Mouse (Mus musculus) right cerebral cortex, postnatal 36 days (tissue): ENCODE results near the gene Nr6a1.

ENCODE experiments used
- DNase-seq, 2 experiments: peaks; one replicate each; pipeline ENCODE4 v3.0.0; 2022; ENCODE audit warnings: low spot score in 2 of 2, mixed read lengths in 1 of 2

Nr6a1 gene

DNA sequence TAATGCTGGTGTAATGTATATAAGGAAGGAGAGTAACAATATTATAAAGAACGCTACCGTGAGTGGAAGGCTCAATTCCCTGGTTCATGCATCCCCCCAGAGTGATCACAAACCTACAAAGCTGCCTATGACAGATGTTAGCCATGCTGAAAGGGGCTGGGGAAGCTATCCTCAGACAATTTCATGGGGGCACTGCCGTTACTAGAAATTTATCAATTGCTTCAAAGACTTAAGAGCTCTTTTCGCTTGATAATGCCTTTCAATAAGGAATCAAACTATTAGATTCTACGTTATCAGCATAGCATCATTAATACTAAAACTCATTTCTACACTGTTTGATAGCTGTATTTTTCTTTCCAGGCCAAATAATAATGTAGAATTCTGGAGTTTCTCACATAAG lies 144.1 kb downstream of the Nr6a1 start:
- no peak for DNase-seq

DNA sequence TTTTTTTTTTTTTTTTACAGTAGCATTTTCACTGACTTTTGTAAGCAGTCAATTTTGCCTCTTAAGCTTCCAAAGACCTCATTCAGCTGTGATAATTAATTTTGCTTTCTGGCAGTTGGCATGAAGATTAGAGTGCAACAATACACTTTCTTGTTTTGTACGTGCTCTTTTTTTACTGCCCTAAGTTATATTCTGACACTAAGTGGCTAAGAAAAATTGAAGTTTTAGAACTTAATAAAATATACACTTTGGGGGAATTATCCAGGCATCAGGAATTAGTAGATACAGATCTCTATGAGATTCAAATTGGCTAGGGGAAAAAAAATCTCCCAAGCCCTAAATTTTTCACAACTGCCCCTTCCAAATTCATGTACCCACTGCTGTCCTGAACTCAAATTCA lies 144.8 kb downstream of the Nr6a1 start:
- DNase-seq: no peak

DNA sequence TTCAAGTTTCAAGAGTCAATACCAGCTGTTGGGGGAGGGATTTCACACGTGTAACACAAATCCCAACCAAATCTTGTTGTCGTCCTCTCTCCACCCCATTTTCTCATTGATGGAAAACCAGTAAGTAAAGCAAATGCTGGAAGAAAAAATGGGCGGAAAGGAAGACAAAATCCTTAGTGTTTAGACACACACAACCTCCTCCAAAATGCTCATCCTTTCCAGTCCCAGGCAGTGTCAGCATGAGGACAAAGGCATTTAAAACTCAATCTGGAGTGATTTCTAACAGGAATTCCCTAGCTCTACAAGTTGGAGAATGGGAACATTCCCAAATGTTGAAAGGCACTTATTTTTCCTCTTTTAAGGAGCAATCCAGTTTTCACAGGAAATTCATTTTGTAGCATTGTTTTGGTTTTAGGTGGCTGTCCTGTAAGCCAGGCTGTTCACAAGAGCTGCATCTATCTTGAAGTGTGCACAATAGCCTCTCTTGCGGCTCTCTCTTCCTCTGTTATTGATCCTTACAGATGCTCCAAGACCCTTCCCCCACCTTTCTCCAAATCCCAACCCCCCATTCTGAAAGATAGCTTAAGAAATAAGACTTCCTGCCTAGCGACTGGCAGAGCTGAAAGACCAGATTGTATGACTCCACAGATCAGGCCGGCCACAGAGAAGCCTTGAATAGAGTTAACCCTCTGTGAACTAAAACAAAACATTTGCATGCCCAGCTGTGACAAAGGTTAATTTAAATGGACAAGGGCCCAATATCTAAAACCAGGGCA lies 145.4 kb downstream of the Nr6a1 start:
- DNase-seq: no peak

DNA sequence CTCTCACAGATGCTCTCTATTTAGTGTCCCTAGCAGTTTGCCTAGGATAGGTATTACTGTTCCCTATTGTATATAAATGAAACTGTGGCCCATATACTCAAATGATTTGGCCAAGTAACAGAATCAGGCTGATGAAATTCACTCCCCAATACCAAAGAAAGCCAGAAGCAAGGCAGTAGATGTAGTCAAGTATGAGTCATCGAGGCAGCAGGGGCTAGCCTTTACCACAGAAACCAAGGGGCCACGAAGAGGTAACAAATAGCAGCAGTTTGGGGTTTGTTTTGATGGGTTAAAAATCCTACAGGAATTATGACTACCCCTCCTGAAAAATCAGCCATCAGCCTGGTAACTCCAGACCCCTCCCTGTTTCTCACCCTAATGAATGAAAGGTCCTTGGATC lies 147.5 kb downstream of the Nr6a1 start:
- no peak for DNase-seq

DNA sequence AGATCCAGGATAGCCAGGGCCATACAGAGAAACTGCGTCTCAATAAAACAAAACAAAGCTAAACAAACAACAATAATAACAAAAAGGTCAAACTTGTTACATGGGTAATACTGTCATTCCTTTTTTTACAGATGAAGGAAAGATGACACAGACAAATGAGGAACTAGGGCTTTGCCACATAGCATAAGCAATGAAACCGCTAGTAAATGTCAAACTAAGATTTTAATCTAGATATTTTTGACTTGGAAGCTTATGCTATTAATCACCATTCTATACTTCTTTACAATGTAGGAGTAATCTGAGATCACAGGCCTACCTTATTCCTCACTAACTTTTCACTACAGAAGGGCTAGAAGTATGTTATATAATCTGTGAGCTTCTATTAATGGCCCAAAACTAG lies 150.2 kb downstream of the Nr6a1 start:
- DNase-seq: no peak

DNA sequence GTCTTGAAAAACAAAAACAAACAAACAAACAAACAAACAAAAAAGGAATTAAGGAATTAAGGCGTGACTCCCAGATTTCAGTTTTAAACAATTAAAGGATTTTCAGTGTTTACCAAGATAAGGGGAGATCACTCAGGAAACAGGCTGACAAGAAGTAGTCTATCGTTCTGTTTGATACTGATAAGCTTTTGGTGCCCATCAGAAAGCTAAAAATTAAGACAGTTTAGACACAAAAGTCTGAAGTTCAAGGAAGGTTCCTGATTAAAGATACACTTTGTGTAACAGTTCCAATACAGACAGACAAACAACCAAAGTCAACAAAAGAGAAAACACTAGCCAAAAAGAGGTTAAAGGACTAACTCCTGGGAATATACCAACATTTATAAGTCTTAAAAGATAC lies 152.6 kb downstream of the Nr6a1 start:
- no peak for DNase-seq

DNA sequence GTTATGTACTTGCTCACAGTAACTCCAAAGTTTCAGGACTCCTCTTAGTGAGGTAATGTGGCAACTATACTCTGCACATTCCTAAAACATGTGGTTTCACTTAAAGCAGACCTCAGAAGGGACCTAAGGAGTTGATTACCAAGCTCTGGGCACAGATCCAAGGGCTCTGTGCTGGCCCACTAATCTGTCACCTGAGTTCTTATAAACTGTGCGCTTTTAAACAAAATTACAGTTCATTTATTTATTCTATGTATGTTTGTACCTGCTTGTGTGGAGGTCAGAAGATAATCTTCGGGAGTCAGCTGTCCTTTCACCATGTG lies 156.1 kb downstream of the Nr6a1 start:
- DNase-seq: no peak

DNA sequence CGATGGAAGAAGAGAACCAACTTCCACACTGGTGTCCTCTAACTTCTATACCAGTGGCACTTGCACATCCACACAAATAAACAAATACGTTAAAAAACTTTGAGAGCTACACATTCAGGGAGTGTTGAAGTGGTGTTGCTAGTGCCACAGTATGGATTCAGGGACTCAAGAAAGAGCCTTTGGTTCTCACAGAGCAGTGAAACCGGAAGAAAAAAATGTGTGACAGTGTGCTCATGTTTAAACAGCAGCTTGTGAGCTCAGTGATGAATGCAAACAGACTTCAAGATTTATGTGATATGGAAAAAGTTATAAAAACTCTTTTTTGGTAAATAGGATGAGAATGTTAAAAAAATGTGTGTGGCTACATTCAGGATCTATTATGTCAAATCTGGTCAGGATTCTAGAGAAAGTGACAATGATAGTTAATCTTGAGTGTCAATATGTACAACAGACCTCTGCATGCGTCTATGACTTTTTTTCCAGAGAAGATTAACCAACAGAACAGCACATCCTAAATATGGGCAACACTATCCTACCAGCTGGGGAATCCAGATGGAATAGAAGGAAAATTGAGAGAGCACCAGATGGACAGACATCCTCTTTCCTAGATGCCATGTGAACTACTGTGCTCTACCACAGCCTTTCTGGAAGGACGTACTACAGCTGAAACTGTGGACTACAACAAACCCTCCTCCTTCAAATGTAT lies 156.6 kb downstream of the Nr6a1 start:
- no peak for DNase-seq

DNA sequence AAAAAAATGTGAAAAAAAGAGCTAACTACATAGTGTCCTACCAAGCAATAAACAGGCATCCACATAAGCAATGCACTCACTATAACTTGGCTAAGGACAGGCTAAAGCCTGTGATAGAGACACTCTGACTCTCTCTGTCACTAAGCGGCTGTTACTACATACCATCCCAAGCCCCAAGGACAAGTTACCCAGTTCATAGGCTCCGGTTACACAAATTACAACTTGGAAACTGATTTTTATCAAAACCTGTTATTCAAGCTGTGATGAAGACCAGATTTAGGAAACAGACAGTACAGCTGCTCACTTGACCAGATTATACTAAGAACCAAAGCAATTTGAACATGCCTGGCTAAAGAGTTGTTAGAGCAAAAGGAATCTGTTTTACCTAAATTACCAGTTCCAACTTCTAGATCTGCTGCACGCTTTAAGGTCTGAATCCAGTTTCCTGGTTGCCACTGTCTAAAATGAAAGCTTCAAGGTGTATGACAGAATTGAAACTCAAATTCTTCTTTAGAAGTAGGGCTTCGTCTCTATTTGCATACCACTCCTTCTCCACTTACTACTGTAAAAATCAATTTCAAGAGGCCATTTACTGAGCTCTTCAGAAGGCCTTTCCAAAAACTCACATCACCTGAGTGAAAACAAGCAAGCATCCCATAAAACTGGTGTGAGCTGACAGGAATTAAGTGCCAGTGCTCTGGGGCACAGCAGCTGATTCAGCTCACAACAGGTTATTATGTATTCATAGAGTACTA lies 160.1 kb downstream of the Nr6a1 start:
- no peak for DNase-seq

DNA sequence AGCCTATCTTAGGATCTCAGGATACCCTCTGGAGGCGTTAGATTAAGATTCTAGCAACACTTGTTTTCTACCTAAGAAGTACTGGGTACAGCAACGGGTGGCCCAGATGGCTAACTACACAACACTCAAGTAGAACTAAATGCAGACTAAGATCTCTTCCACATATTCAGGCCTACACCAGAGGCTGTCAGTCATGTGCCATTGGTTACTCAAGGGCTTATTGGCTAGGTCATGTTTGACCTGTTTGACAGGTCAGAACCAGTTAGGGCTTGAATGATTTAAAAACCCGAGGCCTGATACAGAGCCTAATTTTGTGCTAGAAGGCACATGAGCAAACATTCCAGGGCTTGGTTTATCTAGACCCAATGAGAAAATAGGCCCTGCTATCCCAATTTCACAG lies 187.6 kb downstream of the Nr6a1 start:
- no peak for DNase-seq

DNA sequence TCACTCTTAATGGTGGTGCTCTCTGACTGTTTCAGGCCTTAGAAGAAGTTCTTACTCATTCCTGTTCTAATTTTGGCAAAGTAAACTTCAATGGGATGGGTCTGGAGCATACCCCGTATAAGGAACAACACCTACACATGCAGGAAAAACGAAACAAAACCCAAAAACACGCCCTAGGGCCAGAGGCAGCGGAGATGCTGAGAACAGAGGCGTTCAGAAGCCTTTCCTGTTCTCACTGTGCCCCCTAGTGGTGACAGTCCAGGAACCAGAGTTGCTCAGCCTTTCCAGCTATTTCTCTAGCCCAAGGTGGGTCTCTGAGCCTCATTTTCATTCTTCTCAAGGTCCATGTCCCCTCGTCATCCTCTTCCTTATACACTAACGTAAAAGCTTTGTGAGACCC lies 188.1 kb downstream of the Nr6a1 start:
- peak; percentile 59 to 63 for DNase-seq

DNA sequence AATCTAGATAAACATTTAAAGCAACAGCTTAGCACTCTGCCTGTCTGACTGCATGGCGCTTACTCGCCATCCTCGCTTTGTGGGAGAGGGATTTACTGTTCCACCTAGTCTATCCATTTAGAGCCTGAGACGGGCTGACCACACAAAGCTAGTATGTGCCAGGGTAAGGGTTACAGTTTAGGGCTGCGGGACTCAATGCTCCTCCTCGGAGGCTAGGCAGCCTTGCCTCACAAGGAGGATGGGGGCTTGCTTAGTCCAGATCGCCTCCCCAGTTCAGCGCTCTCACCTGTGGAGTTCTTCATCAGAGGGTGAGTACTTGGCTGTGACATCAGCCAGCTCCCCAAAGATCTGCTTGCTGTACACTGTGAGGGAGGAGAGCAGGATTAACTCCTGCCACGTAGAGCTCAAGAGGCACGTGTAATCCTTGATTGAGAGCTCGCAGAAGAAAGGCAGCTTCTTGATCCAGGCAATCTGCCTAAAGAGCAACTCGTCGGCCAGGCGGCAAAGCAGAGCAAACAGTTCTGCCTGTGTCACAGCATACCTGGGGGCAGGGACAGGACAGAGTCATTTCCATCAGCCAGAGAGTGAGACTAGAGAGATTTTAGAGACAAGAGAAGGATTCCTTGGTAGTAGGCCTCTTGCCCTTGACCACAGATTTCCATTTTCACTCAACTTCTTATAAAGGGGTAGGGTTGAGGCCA lies 188.7 kb downstream of the Nr6a1 start:
- DNase-seq: no peak

DNA sequence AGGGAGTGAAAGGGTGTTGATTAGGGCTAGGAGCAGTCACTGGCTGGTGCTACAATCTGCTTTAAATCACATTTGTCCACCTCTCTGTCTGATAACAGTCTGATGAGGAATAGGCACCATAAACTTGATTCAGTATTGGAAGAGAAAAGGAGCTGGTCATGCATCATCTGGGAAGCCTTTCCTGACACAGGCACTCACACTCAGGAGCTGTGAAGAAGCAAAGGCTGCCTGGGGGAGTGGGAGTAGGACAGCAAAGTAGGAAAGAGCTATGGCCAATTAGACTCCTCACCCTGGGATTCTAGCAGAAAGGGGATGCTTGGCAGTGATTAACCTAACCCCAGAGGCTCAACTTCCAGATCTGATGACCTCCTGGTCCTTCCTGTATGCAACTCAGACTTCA lies 191.7 kb downstream of the Nr6a1 start:
- DNase-seq: no peak

DNA sequence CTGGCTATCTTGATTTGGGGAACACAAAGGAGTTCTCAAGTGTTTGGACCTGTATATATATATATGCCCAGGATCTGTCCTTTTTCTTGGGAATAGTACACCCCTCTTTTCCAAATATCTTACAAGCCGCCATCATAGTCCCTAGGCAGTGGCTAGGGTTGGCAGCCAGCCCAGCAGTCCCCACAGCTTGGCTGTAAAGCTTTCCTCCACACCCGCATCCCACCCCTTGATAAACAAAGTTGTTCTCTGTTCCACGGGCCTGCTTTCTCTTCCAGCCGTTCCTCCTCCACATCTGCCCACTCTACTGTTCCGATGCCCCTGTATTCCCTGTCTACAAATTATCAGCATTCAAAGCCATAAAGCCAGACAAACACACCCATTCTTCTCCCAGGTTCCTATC lies 192.8 kb downstream of the Nr6a1 start:
- no peak for DNase-seq

DNA sequence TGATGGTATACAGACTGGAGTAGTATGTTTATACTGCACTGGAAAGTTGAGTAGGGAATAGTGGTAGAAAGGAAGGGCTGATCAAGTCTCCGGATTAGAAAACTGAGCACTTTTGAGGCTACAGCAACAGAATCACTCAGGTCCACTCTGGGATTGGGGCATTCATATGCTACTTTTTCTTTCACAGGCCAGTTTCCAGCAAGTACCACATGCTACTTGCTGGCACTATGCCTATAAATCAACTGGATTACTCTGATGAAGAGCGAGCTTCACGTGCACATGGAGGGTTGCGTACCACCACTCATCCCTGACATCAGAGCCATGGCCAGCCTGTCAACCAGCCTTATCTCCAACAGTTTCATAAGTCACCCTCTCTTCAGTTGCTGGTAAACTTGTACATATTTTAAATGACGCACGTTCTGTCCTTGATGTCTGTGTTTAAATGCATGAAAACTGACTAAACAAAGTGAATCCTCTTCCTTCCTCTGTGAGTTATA lies 197.1 kb downstream of the Nr6a1 start:
- DNase-seq: no peak

DNA sequence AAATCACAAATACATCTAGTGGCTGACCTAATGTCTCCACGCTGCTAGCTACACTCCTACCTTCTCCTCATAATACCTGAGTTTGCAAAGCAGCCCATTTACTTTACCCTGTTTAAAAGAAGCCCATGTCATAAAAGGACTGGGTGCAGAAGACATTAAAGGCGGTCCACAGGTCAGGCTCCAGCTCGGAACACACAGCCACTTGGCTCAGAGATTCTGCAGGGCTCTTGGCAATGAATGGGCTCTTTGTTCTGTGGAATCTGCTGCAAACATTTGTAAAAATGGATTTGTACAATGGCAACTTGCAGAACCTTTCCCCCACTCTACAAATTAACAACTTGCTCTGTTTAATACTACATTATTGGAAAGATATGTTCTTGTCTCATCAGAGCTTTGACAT lies 202.1 kb downstream of the Nr6a1 start:
- no peak for DNase-seq

DNA sequence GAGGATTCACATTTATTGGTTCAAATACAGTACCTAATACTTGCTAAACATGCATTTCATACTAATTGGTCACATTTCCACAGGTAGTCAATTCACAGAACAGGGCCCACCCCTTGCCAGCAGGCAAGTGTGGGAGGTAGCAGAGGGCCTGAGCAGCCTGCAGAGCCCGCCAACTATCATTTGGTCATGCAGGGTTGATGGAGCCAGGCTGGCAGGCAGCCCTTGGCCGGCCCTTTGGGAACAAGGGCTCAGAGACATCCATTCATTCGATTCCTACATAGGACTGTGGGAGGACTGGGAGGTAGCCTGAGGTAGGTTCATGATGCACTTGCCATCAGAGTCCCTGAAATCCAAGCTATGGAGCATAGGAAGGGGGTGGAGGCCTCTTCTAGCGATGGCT lies 204.1 kb downstream of the Nr6a1 start:
- no peak for DNase-seq

DNA sequence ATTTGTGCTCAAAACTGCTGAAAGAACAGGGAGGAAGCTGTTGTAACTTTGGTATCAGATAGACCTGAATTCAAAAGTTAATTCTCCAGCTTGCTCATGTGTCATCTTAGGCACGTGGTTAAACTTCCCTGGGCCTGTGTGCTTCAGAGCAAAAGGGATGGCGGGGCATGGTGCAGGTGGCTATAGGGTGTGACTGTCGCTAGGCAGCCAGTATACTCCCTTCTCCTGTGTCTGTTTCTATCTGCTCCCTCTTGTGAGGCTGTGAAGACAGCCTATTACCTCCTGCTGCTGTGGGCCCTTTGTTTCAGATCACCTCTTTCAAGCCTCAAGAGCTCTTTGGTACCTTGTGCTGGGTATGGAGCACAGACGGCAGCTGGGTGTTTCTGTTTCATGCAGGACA lies 205.4 kb downstream of the Nr6a1 start:
- DNase-seq: no peak

DNA sequence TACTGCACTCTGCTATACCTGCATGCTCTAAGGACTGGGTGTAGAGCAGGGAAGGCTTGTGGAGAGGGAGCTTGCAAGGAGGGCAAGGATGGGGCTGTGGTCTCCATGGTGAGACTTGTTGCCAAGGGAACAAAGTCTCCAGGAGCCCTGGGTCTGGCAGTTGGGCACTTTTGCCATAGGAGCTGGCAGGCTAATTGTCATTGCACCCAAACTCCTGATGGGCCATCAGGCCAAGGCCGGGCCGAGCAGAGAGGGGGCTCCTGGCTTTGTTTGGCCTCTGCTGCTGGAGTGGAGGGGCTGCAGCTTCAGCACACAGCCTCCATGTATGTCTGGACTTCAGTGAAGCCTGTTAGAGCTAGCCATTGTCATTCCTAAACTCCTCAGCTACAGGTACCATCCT lies 206.8 kb downstream of the Nr6a1 start:
- no peak for DNase-seq

DNA sequence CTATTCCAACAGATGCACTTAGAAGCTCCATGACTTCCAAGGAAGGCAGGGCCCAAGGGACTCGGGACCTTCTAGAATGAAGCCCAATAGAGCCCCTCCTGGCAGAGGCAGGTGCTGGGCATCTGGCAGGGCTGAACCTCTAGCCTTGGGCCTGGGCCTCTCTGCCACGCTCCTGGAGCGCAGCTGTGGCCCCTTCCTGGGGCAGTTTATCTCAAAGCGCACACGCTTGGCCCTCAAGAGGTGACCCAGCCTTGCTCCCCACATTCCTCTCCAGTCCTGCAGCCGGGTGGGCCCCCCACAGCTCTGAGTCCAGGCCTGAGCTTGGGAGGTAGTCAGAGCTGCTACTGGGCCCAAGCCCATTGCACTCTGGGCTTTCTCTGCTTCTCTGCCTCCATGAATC lies 208.1 kb downstream of the Nr6a1 start:
- no peak for DNase-seq

DNA sequence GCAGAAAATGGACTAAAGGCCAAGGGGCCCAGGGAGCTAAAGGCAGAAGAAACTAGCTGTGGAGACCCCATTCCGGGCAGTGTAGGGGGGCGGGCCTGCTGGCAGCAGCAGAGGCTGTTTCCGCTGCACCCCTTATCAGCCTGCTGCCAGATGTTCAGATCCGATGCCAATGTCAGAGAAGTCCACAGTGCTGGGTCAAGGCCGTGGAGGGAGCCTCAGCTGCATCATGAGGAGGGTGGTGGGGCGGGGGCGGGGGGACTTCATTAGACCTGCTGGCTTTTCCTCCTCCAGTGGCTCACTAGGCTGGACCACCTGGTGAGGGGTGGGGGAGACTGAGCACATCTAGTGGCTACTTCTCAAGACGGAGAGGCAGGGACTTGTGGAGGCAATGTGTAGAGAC lies 208.8 kb downstream of the Nr6a1 start:
- DNase-seq: no peak

DNA sequence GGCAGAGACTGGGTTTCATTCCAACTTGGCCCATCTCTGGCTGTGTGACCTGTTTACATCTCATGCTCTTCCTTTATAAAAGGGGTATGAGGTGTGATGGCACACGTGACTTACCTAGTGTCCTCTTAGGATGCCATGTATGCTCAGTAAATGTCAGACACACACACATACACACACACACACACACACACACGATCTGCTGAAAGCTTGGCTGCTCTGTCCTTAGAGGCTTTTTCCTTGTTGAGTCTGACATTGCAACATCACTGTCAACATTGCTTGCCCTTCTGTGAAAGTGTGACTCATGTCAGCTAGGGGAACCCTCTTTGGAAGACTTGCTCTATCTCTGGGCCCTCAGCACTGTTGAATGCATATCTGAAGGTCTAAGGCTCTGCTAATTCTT lies 210.1 kb downstream of the Nr6a1 start:
- DNase-seq: no peak
